Mouse (Mus musculus): Measurements from ENCODE around the gene Aox4.

GRCm38 (mm10) chr1:58284505-58284904, 74.3 kb downstream of the Aox4 start:
- TF ChIP-seq POLR2A (IDR thresholded peaks at IDR 0.05; ENCODE audit: borderline replicate concordance, extremely low read depth, insufficient read depth, insufficient read length, poor library complexity, severe bottlenecking) (no peak), CTCF (IDR thresholded peaks at IDR 0.05; ENCODE audit: borderline replicate concordance, extremely low read depth, insufficient read depth, insufficient read length) (no peak)
